Mouse (Mus musculus): ENCODE results near the gene Ngfr.

- no peak for TF ChIP-seq CTCF (IDR thresholded peaks at IDR 0.05; ENCODE audit: low read depth, low read length)
- TF ChIP-seq GATA1 (IDR thresholded peaks at IDR 0.05; ENCODE audit: borderline replicate concordance, low read length): no peak
- no peak for TF ChIP-seq TAL1 (conservative IDR thresholded peaks at IDR 0.05; ENCODE audit: low read depth, low read length)
These were observed 9.2 kb upstream of the Ngfr start for GRCm38 (mm10) chr11:95596704-95597103.
